Mouse (Mus musculus) spleen, adult 2 months (tissue): ENCODE results near the gene Gm42791.

Experiments
- CTCF ChIP-seq: fragments of 200-500 bp; IDR thresholded peaks from 2 replicates; pipeline ENCODE4 v1.5.1; 2011; ENCODE audit warnings: mild to moderate bottlenecking, inconsistent platforms; ENCODE audit not compliant: insufficient read depth, insufficient read length, insufficient replicate concordance; ENCODE audit errors: extremely low read depth
- POLR2A ChIP-seq: fragments of 200-500 bp; IDR thresholded peaks from 2 replicates; pipeline ENCODE4 v1.6.1; 2011; ENCODE audit warnings: low read depth, low read length, inconsistent platforms

GRCm38 (mm10) chr5:148965089-148965591, 29.8 kb downstream of the Gm42791 start:
- TF ChIP-seq CTCF: no peak
- TF ChIP-seq POLR2A: no peak
